Mouse (Mus musculus): ENCODE measurements around the gene Igsf21.
A peak's percentile ranks its signal among the peaks of the same experiment; 100 is the strongest.

The Igsf21 gene

DNA sequence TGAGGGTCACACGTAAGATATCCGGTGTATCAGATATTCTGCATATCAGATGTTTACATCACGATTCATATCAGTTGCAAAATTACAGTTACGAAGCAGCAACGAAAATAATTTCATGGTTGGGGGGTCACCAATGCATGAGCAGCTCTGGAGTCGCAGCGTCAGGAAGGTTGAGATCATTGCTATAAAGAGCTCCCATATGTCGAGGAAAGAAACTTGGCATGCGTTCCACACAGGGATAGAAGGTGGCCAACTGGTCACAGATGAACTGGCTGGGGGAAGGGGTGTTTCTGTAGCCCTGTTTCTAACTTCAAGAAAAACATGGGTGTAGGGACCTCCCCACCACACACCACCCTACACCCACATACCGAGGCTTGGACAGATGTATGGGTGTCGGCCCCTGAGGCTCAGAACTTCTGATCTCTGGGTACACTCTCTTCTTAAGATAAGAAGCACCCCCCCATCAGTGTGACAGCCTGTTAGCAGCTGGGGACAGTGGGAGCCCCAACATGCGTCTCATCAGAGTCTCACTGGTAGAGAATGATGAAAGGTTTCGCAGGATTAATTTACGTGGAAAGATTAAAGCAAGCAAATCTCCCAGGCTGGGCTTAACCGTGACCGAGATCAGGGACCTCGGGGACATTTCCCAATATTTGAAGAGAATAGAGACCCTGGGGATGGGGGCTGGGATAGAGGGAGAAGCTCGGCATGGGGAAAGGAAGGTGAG, 54.1 kb downstream of the Igsf21 start:
- no peak for DNase-seq (ENCODE audit: low spot score)

DNA sequence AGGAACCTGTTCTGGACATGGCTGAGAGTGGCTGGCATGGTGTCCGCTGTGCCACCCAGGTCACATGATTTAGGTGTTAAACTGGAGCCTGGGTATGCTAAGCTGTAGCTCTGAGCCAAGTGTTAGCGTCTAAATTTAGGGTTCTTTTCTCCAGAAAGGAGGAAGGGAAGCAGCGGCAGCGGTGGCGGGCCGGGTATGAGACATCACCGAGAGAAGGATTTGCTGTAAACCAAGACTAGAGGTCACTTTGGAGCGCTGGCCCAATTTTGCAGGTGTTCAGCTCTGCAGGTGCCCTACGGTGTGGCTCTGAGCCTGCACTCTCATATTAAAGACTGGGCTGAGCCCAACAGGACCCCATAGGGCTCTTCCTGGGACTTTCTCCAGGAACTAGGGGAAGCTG, 57.0 kb downstream of the Igsf21 start:
- no peak for DNase-seq (ENCODE audit: low spot score)

DNA sequence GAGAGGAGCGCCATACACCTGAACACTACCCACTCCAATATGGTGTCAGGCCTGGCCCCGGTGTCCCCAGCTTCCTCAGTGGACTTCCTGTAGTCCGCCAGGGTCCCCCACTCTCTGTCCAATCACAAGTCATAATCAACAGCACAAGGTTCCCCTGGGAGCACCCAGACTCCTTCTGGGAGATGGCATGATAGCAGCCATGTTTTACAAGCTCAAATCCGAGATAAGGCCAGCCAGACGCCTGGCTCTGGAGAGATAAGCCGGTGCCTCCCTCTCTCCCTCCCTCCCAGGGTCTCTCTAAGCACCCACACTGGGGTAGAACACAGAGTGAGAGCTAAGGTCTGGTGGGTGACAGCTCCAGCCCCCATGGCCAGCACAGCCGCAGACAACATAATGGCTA, 58.0 kb downstream of the Igsf21 start:
- DNase-seq (ENCODE audit: low spot score) = no peak

DNA sequence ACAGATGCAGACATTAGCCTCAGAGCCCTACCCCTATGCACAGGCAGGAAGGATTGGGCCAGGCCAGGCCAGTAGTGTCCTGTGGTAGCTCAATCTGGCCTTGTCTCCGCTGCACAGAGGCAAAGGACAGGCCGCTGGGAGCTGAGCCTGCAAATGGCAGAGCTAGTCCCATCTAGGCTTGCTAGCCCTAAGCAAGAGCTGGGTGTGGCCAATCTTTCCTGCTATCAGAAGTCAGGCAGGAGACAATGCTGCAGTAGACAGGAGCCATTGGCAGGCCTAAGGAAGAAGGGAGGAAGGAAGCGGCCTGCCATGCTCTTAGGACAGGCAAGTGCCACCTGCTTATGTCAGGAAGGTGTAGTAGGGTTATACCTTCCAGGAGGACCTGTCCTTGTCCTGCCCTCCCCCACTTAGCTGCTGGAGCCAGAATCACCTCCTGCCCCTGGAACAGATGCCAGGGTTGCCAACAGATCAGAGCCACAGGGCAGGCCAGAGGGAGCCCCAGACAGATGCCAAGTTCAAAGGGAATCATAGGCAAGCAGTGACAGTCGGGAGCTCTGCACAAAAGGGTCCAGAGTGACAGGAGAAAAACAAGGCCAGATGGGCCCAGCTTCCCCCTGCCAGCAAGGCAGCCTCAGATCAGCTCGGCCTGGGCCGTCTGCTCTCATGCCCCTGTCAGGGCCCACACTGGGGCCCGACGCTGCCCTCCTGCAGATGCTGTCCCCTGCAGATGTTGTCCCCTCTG, 59.0 kb downstream of the Igsf21 start:
- DNase-seq (ENCODE audit: low spot score) = no peak

DNA sequence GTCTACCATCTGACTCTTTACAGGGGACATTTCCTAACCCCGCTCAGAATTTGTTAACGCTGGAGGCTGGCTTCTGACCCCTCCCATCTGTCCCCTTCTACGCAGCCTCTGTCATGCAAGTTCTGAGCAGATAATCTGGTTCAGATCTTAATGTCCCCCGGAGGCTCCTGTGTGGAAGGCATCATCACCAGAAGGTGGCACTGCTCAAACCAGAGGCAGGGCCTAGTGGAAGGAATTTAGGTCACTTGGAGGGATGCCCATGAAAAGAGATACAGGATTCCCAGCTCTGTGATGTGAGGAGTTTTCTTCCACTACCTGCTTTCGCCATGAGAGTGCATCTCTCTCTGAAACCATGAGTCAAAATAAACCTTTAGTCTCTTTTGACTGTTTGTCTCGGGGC, 67.0 kb downstream of the Igsf21 start:
- no peak for DNase-seq (ENCODE audit: low spot score)

- DNase-seq (ENCODE audit: low spot score) = no peak
Measured at GRCm38 (mm10) chr4:140177055-140177454, 69.5 kb downstream of the Igsf21 start.

GRCm38 (mm10) chr4:140173746-140174399, 72.7 kb downstream of the Igsf21 start:
- peak; percentile 30 for DNase-seq (ENCODE audit: low spot score)

DNA sequence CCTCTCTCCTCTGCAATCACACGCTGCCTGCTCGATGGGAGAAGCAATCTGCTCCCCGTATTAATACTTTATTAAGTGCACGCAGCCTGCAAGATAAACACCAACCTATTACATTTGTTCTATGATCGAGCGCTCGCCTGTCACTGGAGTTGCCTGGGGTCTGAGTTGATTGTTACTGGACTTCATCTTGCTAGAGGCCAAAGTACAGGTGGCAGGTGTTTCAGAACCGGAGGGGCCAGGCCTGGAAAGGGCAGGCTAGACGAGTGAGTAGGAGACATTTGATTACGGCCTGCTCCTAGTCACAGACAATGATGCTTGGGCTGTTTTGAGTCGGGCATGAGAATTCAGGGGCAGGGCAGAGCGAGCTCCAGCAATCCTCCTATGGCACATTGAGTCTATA, 73.5 kb downstream of the Igsf21 start:
- DNase-seq (ENCODE audit: low spot score) = no peak

DNA sequence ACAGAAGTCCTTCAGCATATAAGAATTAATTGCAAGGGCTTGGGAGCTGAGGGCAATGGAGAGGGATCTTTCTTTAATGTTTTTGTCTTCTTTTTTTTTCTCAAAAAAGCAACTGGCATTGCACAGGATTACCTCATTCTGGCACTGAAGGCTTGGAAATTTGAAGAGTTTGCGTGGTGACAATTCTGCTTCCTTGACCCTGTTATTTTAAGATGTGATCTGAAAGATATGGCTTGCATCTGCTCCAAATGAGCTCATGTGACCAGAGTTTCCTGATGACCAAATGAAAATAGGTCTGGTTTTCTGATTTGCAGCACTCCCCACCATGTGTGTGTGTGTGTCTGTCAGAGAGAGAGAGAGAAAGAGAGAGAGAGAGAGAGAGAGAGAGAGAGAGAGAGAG, 74.7 kb downstream of the Igsf21 start:
- DNase-seq (ENCODE audit: low spot score) = no peak

DNA sequence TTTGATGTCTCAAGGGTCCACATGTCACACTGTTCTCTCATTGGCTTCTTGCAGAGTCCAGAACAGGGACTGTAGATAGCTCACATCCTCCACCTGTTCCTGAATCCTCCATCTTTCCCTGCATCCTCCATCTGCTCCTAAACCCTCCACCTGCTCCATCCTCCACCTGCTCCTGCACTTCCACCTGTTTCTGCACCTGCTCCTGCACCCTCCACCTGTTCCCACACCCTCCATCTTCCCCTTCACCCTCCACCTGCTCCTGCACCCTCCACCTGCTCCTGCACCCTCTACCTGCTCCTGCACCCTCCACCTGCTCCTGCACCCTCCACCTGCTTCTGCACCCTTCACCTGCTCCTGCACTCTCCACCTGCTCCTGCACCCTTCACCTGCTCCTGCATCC, 75.4 kb downstream of the Igsf21 start:
- DNase-seq (ENCODE audit: low spot score) = no peak

GRCm38 (mm10) chr4:140165851-140166250, 80.7 kb downstream of the Igsf21 start:
- DNase-seq (ENCODE audit: low spot score) = no peak

DNA sequence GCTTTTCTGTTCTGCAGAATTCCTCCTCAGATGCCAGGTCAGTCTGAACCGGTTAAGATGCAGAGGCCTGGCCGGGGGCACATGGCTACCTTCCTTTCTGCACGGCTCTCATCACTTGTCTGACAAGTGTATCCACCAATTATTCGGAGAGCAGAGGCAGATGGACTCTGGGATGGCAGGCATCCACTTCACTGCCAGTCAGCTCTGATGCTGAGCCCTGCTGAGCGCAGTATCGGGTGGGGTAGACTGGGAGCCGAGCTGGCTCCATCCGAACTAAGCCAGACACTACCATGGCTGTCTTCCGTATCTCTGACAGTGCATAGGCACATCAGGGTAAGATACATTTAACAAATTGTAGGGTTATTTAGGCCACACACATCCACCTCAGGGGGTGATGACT, 81.9 kb downstream of the Igsf21 start:
- no peak for DNase-seq (ENCODE audit: low spot score)

GRCm38 (mm10) chr4:140159617-140160016, 87.0 kb downstream of the Igsf21 start:
- no peak for DNase-seq (ENCODE audit: low spot score)

- no peak for DNase-seq (ENCODE audit: low spot score)
Measured at GRCm38 (mm10) chr4:140154899-140155463, 91.6 kb downstream of the Igsf21 start.

GRCm38 (mm10) chr4:140154484-140154883, 92.1 kb downstream of the Igsf21 start:
- DNase-seq (ENCODE audit: low spot score) = peak; percentile 54

GRCm38 (mm10) chr4:140153711-140154114, 92.9 kb downstream of the Igsf21 start:
- DNase-seq (ENCODE audit: low spot score) = no peak

- peak; percentile 82 for DNase-seq (ENCODE audit: low spot score)
Measured at GRCm38 (mm10) chr4:140153101-140153500, 93.5 kb downstream of the Igsf21 start.

- DNase-seq (ENCODE audit: low spot score) = no peak
Measured at GRCm38 (mm10) chr4:140149706-140150105, 96.9 kb downstream of the Igsf21 start.

- no peak for DNase-seq (ENCODE audit: low spot score)
Measured at GRCm38 (mm10) chr4:140147857-140148695, 98.5 kb downstream of the Igsf21 start.

- no peak for DNase-seq (ENCODE audit: low spot score)
Measured at GRCm38 (mm10) chr4:140147079-140147840, 99.3 kb downstream of the Igsf21 start.

- no peak for DNase-seq (ENCODE audit: low spot score)
Measured at GRCm38 (mm10) chr4:140143884-140144525, 102.6 kb downstream of the Igsf21 start.
